Mouse (Mus musculus): Measurements from ENCODE around the gene Erc2.

Gene Erc2

GRCm38 (mm10) chr14:27775367-27775766, 153.1 kb downstream of the Erc2 start:
- no peak for DNase-seq (ENCODE audit: low spot score in 2 of 2)

GRCm38 (mm10) chr14:27778503-27778902, 156.3 kb downstream of the Erc2 start:
- DNase-seq (ENCODE audit: low spot score in 2 of 2) = peak in 1 of 2 experiments; percentile 33

DNA sequence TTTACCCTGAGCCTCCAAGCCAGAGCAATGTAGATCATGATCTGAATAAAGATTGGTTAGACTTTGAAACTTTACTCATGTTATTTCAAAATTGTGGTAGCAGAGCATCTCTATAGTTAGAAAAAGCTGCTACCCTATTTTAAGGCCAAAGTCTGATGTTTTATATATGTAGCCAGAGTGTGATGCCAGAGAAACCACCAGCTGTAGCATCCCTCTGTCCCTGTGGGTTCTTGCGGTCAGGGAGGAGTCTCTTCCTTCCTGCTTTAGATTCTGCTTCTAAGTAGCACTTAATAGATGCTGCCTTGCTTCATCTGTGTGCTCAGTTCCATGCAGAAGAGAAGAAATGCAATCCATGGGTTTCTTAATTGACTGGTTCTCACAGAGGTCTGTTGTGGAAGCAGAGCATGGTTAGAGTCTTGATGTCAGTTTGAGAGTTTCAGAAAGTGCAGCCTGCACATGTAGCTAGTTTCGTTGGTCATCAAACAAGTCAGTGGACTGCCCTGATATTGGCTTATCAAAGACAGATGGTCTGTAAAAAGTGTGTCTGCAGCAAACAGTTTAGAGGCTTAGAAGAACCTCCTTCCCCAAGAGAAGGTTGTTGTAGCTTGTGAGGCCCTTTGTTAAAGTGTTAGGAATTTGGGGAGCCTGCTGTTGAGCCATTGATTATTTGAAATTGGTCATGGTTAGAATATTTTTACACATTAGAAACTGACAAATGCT, 156.9 kb downstream of the Erc2 start:
- DNase-seq (ENCODE audit: low spot score in 2 of 2) = peak in 1 of 2 experiments; percentile 37

GRCm38 (mm10) chr14:27781221-27781620, 159.0 kb downstream of the Erc2 start:
- DNase-seq (ENCODE audit: low spot score in 2 of 2) = no peak

GRCm38 (mm10) chr14:27784826-27785225, 162.6 kb downstream of the Erc2 start:
- no peak for DNase-seq (ENCODE audit: low spot score in 2 of 2)

DNA sequence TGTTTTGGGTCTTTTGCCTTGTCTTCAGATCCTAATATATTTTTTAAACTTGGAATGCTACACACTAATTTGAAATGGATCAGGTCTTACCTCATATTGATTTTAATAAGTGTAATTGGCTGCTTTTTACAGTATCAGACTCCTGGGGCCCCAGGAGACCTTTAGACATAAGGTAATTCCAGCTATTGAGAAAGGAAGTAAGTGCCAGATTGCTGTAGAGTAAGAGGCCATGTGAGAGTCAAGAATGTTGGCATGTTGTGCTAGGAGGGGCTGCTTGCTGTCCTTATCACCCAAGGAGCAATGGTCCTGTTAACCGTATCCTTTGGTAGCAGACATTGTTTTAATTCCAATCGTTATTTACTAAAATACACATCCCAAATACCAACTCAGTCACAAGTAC, 163.3 kb downstream of the Erc2 start:
- DNase-seq (ENCODE audit: low spot score in 2 of 2) = no peak

GRCm38 (mm10) chr14:27789066-27789898, 167.1 kb downstream of the Erc2 start:
- no peak for DNase-seq (ENCODE audit: low spot score in 2 of 2)

GRCm38 (mm10) chr14:27798184-27798934, 176.1 kb downstream of the Erc2 start:
- DNase-seq (ENCODE audit: low spot score in 2 of 2) = peak in 1 of 2 experiments; percentile 75

DNA sequence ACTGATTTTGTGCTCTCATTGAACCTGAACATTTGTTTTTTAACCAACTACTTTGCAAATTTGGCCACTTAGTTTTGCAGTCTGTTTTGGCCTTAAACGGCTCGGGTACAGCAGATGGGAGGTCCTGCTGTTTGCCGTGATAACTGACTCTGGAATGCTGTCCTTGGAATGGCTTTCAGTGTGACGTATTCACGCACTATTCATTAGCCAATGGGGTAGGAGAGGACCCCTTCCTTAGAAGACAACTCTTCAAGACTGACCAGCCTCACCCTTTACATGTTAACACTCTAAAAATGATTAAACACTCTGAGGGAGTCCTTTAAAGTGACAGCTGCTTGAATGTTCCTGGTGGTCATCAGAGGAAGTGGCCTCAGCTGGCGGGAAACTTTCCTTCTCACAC, 178.5 kb downstream of the Erc2 start:
- DNase-seq (ENCODE audit: low spot score in 2 of 2) = no peak

DNA sequence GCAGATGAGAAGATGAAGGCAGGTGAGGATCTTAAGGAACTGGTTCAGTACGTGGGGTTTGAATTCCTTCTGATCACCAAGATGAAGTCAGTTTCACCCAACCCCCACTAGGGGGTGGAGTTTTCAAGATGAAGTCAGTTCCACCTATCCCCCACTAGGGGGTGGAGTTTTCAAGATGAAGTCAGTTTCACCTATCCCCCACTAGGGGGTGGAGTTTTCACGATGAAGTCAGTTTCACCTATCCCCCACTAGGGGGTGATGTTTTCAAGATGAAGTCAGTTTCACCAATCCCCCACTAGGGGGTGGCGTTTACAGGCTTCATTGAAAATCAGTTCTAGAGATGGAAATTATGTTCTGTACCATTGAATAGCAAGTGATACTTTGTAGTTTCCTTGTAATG, 181.7 kb downstream of the Erc2 start:
- no peak for DNase-seq (ENCODE audit: low spot score in 2 of 2)

- no peak for DNase-seq (ENCODE audit: low spot score in 2 of 2)
Observed at GRCm38 (mm10) chr14:27805064-27805463, 182.8 kb downstream of the Erc2 start.

DNA sequence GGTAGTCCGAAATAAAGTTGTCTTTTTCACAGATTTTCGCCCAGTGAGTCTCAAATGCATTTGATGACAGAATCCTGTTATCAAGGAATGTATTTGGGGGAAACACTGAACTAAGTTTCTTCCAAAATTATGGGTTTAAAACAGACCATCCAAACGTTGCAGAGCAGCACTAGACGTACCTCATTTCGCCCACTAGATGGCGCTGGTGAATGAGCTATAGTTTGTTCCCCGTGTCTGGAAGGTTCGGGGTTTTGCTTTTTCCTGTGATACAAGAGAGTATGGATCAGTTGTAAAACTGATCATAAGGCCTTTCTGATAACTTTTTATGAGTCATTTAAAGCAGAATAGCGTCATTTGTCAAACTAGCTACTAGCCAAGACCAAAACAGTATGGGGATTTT, 185.9 kb downstream of the Erc2 start:
- peak; percentile 48 to 78 for DNase-seq (ENCODE audit: low spot score in 2 of 2)

DNA sequence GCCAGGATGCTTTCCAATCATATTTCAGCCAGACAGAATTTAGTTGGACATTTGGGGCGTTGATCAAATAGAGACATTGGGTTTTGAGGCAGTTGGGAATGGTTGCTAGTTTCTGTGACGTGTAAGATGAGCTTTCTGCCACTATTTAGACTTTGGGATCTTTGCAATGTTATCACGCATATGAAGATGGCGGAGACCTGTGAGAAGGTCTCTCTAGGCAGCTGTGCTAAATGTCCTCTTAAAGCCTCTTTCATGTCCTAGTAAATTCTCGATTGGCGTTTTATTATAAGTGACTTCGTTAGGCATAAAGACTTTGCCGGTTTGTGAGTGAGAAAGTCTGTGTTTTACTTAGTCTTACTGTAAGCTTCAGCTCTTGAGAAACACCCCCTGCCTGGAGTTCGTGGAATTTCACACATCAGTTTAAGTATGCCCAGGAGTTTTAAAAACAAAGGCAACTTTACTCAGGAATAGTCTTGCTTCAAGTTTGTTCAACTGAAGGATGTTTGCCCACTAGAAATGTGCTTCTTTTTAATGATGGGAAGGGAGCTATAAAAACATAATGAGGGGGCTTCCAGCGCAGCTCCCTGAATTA, 186.4 kb downstream of the Erc2 start:
- DNase-seq (ENCODE audit: low spot score in 2 of 2) = no peak

DNA sequence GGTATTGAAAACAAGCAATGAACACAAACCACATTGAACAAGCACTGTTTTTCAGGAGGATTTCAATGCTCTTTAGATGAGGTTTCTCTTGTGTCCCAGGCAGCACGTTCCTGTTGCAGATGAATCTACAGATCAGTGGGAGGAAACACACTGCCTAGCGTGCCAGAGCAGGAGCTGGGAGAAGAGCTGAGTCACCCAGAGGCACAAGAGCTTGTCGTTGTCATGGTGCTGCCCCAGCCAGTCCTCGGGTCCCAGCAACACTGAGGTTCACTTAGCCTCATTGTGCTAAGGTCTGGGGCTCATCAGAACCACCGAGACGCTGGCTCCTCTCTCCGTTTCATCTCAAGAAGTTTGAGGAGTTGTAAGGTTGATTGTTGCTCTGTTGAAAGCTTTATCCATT, 188.6 kb downstream of the Erc2 start:
- DNase-seq (ENCODE audit: low spot score in 2 of 2) = peak; percentile 51 to 57

- DNase-seq (ENCODE audit: low spot score in 2 of 2) = no peak
Observed at GRCm38 (mm10) chr14:27811649-27812048, 189.4 kb downstream of the Erc2 start.

DNA sequence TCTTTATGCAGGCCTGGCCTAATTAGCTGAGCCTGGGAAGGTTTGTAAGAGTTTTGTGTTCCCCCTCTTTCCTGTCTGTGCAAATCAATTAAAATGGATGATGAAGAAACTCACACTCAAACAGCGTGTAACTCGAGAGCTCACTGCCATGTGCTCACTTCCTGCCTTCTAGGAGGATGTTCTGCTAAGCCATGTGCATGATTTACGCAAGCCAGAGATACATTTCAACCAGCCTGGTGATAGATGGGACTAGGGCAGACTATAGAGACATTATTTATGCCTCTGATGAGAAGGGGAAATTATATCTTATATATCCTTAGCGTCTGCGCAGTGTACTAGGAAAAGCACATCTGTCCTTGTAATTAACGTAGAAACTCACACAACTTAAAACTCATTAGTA, 193.5 kb downstream of the Erc2 start:
- DNase-seq (ENCODE audit: low spot score in 2 of 2) = no peak

DNA sequence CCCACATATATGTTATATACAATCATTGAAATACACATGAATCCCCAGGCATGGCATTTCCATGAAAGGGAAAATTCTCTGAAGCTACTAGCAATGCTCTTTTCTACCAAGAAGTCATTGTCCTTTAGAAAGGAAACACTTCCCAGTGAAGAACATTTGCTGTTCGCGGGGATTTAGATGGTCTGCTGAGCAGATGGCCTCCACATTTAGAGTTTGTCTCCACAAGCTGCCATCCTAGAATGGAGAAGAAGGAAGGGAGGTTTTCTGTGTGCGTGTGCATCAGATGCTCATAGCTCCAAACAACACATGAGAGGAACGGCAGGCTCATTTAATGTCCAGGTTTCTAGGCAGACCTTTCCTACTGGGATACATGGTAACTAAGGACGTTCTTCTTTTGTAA, 196.8 kb downstream of the Erc2 start:
- peak in 1 of 2 experiments; percentile 37 for DNase-seq (ENCODE audit: low spot score in 2 of 2)

- DNase-seq (ENCODE audit: low spot score in 2 of 2) = no peak
Observed at GRCm38 (mm10) chr14:27821801-27822200, 199.6 kb downstream of the Erc2 start.

DNA sequence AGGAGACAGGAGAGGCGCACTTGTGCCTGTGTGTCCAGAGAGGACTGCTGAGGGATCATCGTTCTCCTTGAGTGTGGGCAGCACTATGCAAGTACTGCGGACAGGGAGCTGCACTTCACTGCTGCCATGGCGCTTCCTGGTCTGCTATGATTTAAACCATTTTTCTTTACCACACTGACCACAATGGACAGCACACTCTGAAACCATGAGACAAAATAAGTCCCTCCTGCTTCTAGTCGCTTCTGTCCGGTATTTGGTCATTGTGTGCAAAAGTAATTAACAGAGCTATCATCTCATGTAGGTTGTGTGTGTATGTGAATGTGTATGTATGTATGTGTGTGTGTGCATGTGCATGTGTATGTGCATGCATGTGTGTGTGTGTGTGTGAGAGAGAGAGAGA, 200.3 kb downstream of the Erc2 start:
- DNase-seq (ENCODE audit: low spot score in 2 of 2) = no peak

DNA sequence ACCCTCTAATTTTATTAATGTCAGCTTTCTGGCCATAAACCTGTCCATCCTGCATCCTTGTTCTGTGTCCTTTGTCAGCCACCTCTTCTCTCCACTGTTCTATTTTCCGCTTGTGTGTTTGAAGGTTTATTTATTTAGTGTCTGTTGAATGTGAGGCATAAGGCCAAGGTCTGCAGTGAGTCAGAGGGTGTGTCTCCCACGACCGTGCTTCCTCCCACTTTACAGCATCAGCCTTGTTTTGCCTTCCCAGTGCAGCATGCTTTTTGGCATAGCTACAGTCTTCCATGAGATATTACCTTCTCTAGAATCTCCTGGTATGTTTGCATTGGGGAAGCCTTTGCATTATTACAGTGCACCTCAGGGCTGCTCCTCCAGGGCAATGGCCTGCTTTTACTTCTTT, 200.8 kb downstream of the Erc2 start:
- no peak for DNase-seq (ENCODE audit: low spot score in 2 of 2)

- DNase-seq (ENCODE audit: low spot score in 2 of 2) = no peak
Observed at GRCm38 (mm10) chr14:27823897-27824296, 201.7 kb downstream of the Erc2 start.

DNA sequence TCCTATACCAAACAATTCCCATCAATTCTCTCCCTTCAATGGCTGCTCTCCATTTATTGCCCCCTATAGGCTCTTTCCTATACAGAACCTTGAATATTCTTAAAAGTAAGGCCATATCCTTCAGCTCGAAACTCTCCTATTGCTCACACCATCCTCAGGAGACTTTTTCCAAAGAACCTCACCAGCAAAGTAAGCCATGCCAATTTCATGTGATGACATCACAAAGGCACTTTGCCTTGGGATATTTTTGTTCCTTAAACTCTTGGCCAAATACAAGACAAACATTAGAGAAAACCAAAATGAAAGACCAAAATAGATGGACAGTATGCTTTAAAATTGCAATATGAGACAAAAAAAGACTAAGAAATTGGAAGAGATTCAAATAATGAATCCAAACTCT, 204.6 kb downstream of the Erc2 start:
- DNase-seq (ENCODE audit: low spot score in 2 of 2) = no peak
